Mouse (Mus musculus): Measurements from ENCODE around the gene Sirpb1c. TPM values are rescaled to one million over a fixed set of nuclear protein-coding genes. Genes with fewer than 3 reads are reported as not detected.
"Not testable (repeated sequence)": the region's sequence is repeated elsewhere in the genome, so short reads cannot be mapped to it uniquely, and the experiment has no call there.

The Sirpb1c gene
- 1 to 10 TPM; 1.1 to 2.5 (median 1.8) TPM for total RNA-seq (2022)

DNA sequence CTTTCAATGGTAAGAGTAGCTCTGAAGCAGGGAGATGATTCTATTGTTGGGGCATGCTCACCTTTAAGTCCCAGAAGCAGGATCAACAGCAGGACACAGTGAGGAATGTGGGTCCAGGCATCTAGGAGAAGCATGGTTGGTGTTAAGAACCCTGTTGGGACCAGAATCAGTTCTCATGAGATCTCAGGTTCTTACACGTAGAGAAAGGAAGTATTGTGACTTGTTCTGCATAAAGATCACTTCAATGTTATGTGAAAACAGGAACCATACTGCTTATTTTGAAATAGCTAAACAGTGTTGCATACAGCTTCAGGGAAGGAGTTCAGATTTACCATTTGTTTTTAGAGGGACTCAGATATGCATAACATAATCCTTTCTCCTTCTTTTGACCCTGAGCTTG, at the start of gene Sirpb1c:
Gene Sirpb1c, minus strand, starts transcription at position 249 of the 400 bp plus-strand sequence.
- not testable (repeated sequence) for DNase-seq

DNA sequence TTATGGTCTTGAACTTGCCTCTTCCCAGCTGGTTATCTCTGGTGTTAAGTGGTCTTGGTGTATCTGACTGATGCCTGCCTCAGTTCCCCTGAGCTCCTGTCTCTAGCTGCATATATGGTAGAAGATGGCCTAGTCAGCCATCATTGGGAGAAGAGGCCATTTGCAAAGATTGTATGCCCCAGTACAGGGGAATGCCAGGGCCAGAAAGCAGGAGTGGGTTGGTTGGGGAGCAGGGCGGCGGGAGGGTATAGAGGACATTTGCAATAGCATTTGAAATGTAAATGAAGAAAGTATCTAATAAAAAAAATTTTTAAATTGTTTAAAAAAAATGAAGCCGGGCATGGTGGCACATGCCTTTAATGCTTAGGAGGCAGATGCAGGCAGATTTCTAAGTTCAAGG, 38.1 kb upstream of the Sirpb1c start:
- DNase-seq = no peak

DNA sequence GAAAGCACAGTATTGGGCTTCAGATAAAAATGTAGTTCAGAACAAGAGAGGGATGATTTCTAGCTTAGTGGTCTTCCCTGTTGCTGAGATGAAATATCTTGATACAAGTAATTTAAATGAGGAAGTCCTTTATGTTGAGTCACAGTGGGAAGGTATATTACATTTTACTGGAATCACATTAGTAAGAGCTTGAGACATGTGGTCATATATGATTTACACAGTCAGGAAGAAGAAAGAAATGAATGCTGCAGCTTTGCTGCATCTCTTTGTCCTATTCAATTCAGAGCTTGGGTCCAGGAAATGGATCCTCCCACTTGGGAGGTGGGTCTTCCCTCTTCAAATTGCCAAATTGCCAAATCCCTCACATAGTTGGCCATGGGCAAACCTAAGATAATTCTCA, 7.4 kb upstream of the Sirpb1c start:
- not testable (repeated sequence) for DNase-seq

DNA sequence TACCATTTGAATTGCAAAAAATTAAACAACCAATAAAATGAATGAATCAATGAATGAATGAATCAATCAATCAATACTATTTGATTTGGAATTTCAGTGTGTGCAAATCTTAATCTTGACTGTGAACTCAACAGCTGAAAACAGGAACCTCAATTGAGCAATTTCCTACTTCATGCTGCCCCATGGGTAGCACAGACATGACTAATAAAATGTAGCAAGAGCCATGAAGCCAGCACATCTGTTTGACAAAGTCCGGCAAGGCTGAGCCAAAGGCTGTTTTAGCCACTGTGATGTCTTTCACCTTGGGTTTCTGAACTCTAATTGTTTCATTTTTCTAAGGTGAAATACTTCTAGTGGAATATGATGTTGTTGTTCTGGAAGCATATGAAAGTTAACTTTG, 1.6 kb upstream of the Sirpb1c start:
- DNase-seq = no peak

DNA sequence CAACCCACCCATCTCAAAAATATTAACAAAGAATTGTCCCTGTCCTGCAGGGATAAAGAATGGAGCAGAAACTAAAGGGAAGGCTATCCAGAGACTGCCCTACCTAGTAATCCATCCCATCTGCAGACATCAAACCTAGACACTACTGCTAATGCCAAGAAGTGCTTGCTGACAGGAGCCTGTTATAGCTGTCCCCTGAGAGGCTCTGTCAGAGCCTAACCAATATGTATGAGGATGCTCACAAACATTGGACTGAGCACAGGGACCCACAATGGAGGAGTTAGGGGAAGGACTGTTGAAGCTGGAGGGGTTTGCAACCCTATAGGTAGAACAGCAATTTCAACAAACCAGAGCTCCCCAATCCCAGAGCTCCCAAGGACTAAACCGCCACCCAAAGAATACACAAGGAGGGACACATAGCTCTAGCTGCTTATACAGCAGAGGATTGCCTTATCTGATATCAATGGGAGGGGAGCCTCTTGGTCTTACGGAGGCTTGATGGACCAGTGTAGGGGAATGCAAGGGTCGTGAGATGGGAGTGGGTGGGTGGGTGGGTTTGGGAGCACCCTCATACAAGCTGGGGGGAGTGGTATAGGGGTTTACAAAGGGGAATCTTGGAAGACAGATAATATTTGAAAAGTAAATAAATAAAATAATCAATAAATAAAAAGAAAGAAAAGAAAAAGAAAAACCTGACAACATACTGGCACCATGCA, 838 bp downstream of the Sirpb1c start:
- DNase-seq = no peak

DNA sequence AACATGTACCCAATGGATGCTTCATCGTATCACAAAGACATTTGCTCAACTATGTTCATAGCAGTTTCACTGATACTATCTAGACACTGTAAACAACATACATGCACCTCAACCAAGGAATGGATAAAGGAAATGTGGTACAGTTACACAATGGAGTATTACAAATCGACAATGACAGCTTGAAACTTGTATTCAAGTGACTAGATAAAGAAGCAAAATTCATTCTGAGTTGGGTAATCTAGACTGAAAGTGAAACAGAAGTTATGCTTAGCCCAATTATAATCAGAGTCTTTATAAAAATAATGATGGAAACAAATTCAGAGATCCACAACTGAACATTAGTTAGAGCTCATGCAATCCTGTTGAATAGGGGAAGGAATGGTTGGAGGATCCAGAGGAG, 74.7 kb downstream of the Sirpb1c start:
- not testable (repeated sequence) for DNase-seq

Other genes starting within 250 kb of the Sirpb1c start
- gene Gm5150, start 157.9 kb upstream of the Sirpb1c start, total RNA-seq (2022) = 1 to 10 TPM in 1 of 4 experiments, under 1 TPM in 3; 0.56 to 1.0 (median 0.73) TPM

All from adrenal gland, adult 8-10 months (tissue).